Mouse (Mus musculus): ENCODE results near the gene Anxa3. TPM values are rescaled to one million over a fixed set of nuclear protein-coding genes. Genes with fewer than 3 reads are reported as not detected.

The Anxa3 gene
- polyA plus RNA-seq, 1 experiment from 2014 or later = 25.8 TPM

- peaks cover 6% of the 10 kb centered on the region for H3K27me3 ChIP-seq (replicated peaks; ENCODE audit: control insufficient read depth, insufficient read depth, low read length)
- H3K4me2 ChIP-seq = peak overlapping the region; percentile 69
- no peak overlapping the region for H3K27ac ChIP-seq (ENCODE audit: low read depth, low read length)
- no peak for ATAC-seq (replicated peaks; ENCODE audit: low FRiP score)
- H3K4me3 ChIP-seq (ENCODE audit: low read depth, low read length) = peak overlapping the region; percentile 47
- no peak for DNase-seq (ENCODE audit: low spot score)
- no peaks in the 10 kb centered on the region for H3K36me3 ChIP-seq (ENCODE audit: control insufficient read depth, insufficient read depth, low read length)
- no peak overlapping the region for H3K9ac ChIP-seq (ENCODE audit: low read depth, low read length)
- 32% methylated on average over 10 of the region's 10 CpGs for WGBS
- no peaks in the 10 kb centered on the region; the same call in 1 of the 2 replicates for H3K4me1 ChIP-seq (replicated peaks; ENCODE audit: control insufficient read depth, insufficient read depth, low read length)
- H3K9me3 ChIP-seq (ENCODE audit: control insufficient read depth, low read length) = no peaks in the 10 kb centered on the region
Observed at GRCm38 (mm10) chr5:96793953-96794635, 955 bp downstream of the Anxa3 start.

- 91% methylated on average over 1 of the region's 1 CpGs for WGBS
- no peak for DNase-seq (ENCODE audit: low spot score)
Observed at GRCm38 (mm10) chr5:96795752-96796151, 2.6 kb downstream of the Anxa3 start.

GRCm38 (mm10) chr5:96797465-96797864 lies 4.3 kb downstream of the Anxa3 start:
- DNase-seq (ENCODE audit: low spot score) (no peak), ATAC-seq (replicated peaks; ENCODE audit: low FRiP score) (no peak)
- Histone ChIP-seq H3K36me3 (ENCODE audit: control insufficient read depth, insufficient read depth, low read length) (no peaks in the 10 kb centered on the region), H3K9me3 (ENCODE audit: control insufficient read depth, low read length) (no peaks in the 10 kb centered on the region), H3K4me1 (replicated peaks; ENCODE audit: control insufficient read depth, insufficient read depth, low read length) (no peaks in the 10 kb centered on the region; the same call in 1 of the 2 replicates), H3K4me3 (ENCODE audit: low read depth, low read length) (no peak overlapping the region), H3K27ac (ENCODE audit: low read depth, low read length) (no peak overlapping the region), H3K4me2 (no peak overlapping the region), H3K9ac (ENCODE audit: low read depth, low read length) (no peak overlapping the region), H3K27me3 (replicated peaks; ENCODE audit: control insufficient read depth, insufficient read depth, low read length) (peaks cover 6% of the 10 kb centered on the region)
- 87% methylated on average over 6 of the region's 6 CpGs for WGBS

More at GRCm38 (mm10) chr5:96795752-96796151, 2.6 kb downstream of the Anxa3 start:
- ATAC-seq (replicated peaks; ENCODE audit: low FRiP score) = no peak
- Histone ChIP-seq H3K9ac (ENCODE audit: low read depth, low read length) (no peak overlapping the region), H3K4me3 (ENCODE audit: low read depth, low read length) (no peak overlapping the region), H3K9me3 (ENCODE audit: control insufficient read depth, low read length) (no peaks in the 10 kb centered on the region), H3K27me3 (replicated peaks; ENCODE audit: control insufficient read depth, insufficient read depth, low read length) (peaks cover 6% of the 10 kb centered on the region), H3K27ac (ENCODE audit: low read depth, low read length) (no peak overlapping the region), H3K4me1 (replicated peaks; ENCODE audit: control insufficient read depth, insufficient read depth, low read length) (no peaks in the 10 kb centered on the region; the same call in 1 of the 2 replicates), H3K4me2 (no peak overlapping the region), H3K36me3 (ENCODE audit: control insufficient read depth, insufficient read depth, low read length) (no peaks in the 10 kb centered on the region)

GRCm38 (mm10) chr5:96799165-96799564 lies 6.0 kb downstream of the Anxa3 start:
- Histone ChIP-seq H3K9me3 (ENCODE audit: control insufficient read depth, low read length) (no peaks in the 10 kb centered on the region), H3K4me3 (ENCODE audit: low read depth, low read length) (no peak overlapping the region), H3K9ac (ENCODE audit: low read depth, low read length) (no peak overlapping the region), H3K27me3 (replicated peaks; ENCODE audit: control insufficient read depth, insufficient read depth, low read length) (peaks cover 5% of the 10 kb centered on the region), H3K4me1 (replicated peaks; ENCODE audit: control insufficient read depth, insufficient read depth, low read length) (no peaks in the 10 kb centered on the region), H3K4me2 (no peak overlapping the region), H3K36me3 (ENCODE audit: control insufficient read depth, insufficient read depth, low read length) (no peaks in the 10 kb centered on the region), H3K27ac (ENCODE audit: low read depth, low read length) (no peak overlapping the region)
- WGBS = 84% methylated on average over 9 of the region's 9 CpGs
- DNase-seq (ENCODE audit: low spot score) = no peak
- ATAC-seq (replicated peaks; ENCODE audit: low FRiP score) = no peak

GRCm38 (mm10) chr5:96799969-96800368 lies 6.8 kb downstream of the Anxa3 start:
- H3K9ac ChIP-seq (ENCODE audit: low read depth, low read length) = no peak overlapping the region
- WGBS = 82% methylated on average over 9 of the region's 9 CpGs
- H3K27ac ChIP-seq (ENCODE audit: low read depth, low read length) = no peak overlapping the region
- no peak for DNase-seq (ENCODE audit: low spot score)
- H3K4me2 ChIP-seq = no peak overlapping the region
- no peaks in the 10 kb centered on the region for H3K4me1 ChIP-seq (replicated peaks; ENCODE audit: control insufficient read depth, insufficient read depth, low read length)
- peaks cover 3% of the 10 kb centered on the region for H3K27me3 ChIP-seq (replicated peaks; ENCODE audit: control insufficient read depth, insufficient read depth, low read length)
- ATAC-seq (replicated peaks; ENCODE audit: low FRiP score) = no peak
- H3K9me3 ChIP-seq (ENCODE audit: control insufficient read depth, low read length) = no peaks in the 10 kb centered on the region
- no peaks in the 10 kb centered on the region for H3K36me3 ChIP-seq (ENCODE audit: control insufficient read depth, insufficient read depth, low read length)
- H3K4me3 ChIP-seq (ENCODE audit: low read depth, low read length) = no peak overlapping the region

GRCm38 (mm10) chr5:96802185-96802584 lies 9.0 kb downstream of the Anxa3 start:
- Histone ChIP-seq H3K4me2 (no peak overlapping the region), H3K4me3 (ENCODE audit: low read depth, low read length) (no peak overlapping the region), H3K9ac (ENCODE audit: low read depth, low read length) (no peak overlapping the region), H3K4me1 (replicated peaks; ENCODE audit: control insufficient read depth, insufficient read depth, low read length) (no peaks in the 10 kb centered on the region), H3K36me3 (ENCODE audit: control insufficient read depth, insufficient read depth, low read length) (no peaks in the 10 kb centered on the region), H3K27me3 (replicated peaks; ENCODE audit: control insufficient read depth, insufficient read depth, low read length) (no peaks in the 10 kb centered on the region), H3K27ac (ENCODE audit: low read depth, low read length) (no peak overlapping the region), H3K9me3 (ENCODE audit: control insufficient read depth, low read length) (no peaks in the 10 kb centered on the region)
- DNase-seq (ENCODE audit: low spot score) = no peak
- no peak for ATAC-seq (replicated peaks; ENCODE audit: low FRiP score)
- 51% methylated on average over 7 of the region's 7 CpGs for WGBS

- no peaks in the 10 kb centered on the region for H3K27me3 ChIP-seq (replicated peaks; ENCODE audit: control insufficient read depth, insufficient read depth, low read length)
- no peak overlapping the region for H3K4me3 ChIP-seq (ENCODE audit: low read depth, low read length)
- H3K36me3 ChIP-seq (ENCODE audit: control insufficient read depth, insufficient read depth, low read length) = no peaks in the 10 kb centered on the region
- H3K9me3 ChIP-seq (ENCODE audit: control insufficient read depth, low read length) = no peaks in the 10 kb centered on the region
- H3K9ac ChIP-seq (ENCODE audit: low read depth, low read length) = no peak overlapping the region
- H3K4me2 ChIP-seq = no peak overlapping the region
- ATAC-seq (replicated peaks; ENCODE audit: low FRiP score) (no peak), DNase-seq (ENCODE audit: low spot score) (no peak)
- WGBS = 56% methylated on average over 3 of the region's 3 CpGs
- H3K27ac ChIP-seq (ENCODE audit: low read depth, low read length) = no peak overlapping the region
- H3K4me1 ChIP-seq (replicated peaks; ENCODE audit: control insufficient read depth, insufficient read depth, low read length) = no peaks in the 10 kb centered on the region
Observed at GRCm38 (mm10) chr5:96803091-96803490, 10.0 kb downstream of the Anxa3 start.

GRCm38 (mm10) chr5:96804304-96804703 lies 11.2 kb downstream of the Anxa3 start:
- no peak overlapping the region for H3K4me2 ChIP-seq
- no peak for DNase-seq (ENCODE audit: low spot score)
- H3K27me3 ChIP-seq (replicated peaks; ENCODE audit: control insufficient read depth, insufficient read depth, low read length) = no peaks in the 10 kb centered on the region
- no peak overlapping the region for H3K4me3 ChIP-seq (ENCODE audit: low read depth, low read length)
- no peaks in the 10 kb centered on the region for H3K4me1 ChIP-seq (replicated peaks; ENCODE audit: control insufficient read depth, insufficient read depth, low read length)
- no peak overlapping the region for H3K9ac ChIP-seq (ENCODE audit: low read depth, low read length)
- no peak overlapping the region for H3K27ac ChIP-seq (ENCODE audit: low read depth, low read length)
- WGBS = 72% methylated on average over 4 of the region's 4 CpGs
- no peaks in the 10 kb centered on the region for H3K36me3 ChIP-seq (ENCODE audit: control insufficient read depth, insufficient read depth, low read length)
- no peaks in the 10 kb centered on the region for H3K9me3 ChIP-seq (ENCODE audit: control insufficient read depth, low read length)
- no peak for ATAC-seq (replicated peaks; ENCODE audit: low FRiP score)

GRCm38 (mm10) chr5:96804813-96805212 lies 11.7 kb downstream of the Anxa3 start:
- WGBS = 71% methylated on average over 3 of the region's 3 CpGs
- ATAC-seq (replicated peaks; ENCODE audit: low FRiP score) = no peak
- no peaks in the 10 kb centered on the region for H3K27me3 ChIP-seq (replicated peaks; ENCODE audit: control insufficient read depth, insufficient read depth, low read length)
- H3K36me3 ChIP-seq (ENCODE audit: control insufficient read depth, insufficient read depth, low read length) = no peaks in the 10 kb centered on the region
- H3K9me3 ChIP-seq (ENCODE audit: control insufficient read depth, low read length) = no peaks in the 10 kb centered on the region
- H3K9ac ChIP-seq (ENCODE audit: low read depth, low read length) = no peak overlapping the region
- DNase-seq (ENCODE audit: low spot score) = no peak
- H3K4me3 ChIP-seq (ENCODE audit: low read depth, low read length) = no peak overlapping the region
- H3K27ac ChIP-seq (ENCODE audit: low read depth, low read length) = no peak overlapping the region
- H3K4me1 ChIP-seq (replicated peaks; ENCODE audit: control insufficient read depth, insufficient read depth, low read length) = no peaks in the 10 kb centered on the region
- H3K4me2 ChIP-seq = no peak overlapping the region
